Mouse (Mus musculus) megakaryocyte, embryonic 14.5 days (primary cell): ENCODE results near the gene Pex7. TPM values are rescaled to one million over a fixed set of nuclear protein-coding genes. Genes with fewer than 3 reads are reported as not detected.

Source experiments
- H3K27me3 ChIP-seq: replicated peaks from 2 replicates; pipeline ENCODE3; 2012; ENCODE audit warnings: inconsistent platforms
- H3K36me3 ChIP-seq: replicated peaks from 2 replicates; pipeline ENCODE3; 2012; ENCODE audit warnings: low read length, inconsistent platforms, mixed read lengths
- H3K4me1 ChIP-seq: 2 replicates; pipeline ENCODE4 v1.6.1; 2012; ENCODE audit warnings: inconsistent platforms
- H3K4me3 ChIP-seq: replicated peaks from 2 replicates; pipeline ENCODE3; 2012; ENCODE audit warnings: moderate library complexity, mild to moderate bottlenecking, inconsistent platforms
- H3K9me3 ChIP-seq: 2 replicates; pipeline ENCODE4 v1.6.1; 2012; ENCODE audit warnings: inconsistent platforms
- FLI1 ChIP-seq: IDR thresholded peaks from 2 replicates; pipeline ENCODE4 v1.6.1; 2012; ENCODE audit warnings: low read length, inconsistent platforms, mixed read lengths
- GATA1 ChIP-seq: IDR thresholded peaks from 3 replicates; pipeline ENCODE4 v1.6.1; 2012; ENCODE audit warnings: mixed read lengths, low read length, inconsistent platforms, borderline replicate concordance
- polyA plus RNA-seq: library from polyadenylated mRNA; stranded (reverse); fragments of >175 nt; gene quantifications from 2 replicates; pipeline ENCODE4 v1.2.3, GENCODE M21; 2012; ENCODE audit warnings: low replicate concordance; ENCODE audit not compliant: insufficient read depth

Gene Pex7
- polyA plus RNA-seq, 1 experiment = 8.1 TPM

GRCm38 (mm10) chr10:19910516-19910915 is 3.0 kb upstream of the Pex7 start:
- H3K27me3 ChIP-seq = no peaks in the 10 kb centered on the region
- H3K36me3 ChIP-seq = peaks cover 6% of the 10 kb centered on the region
- H3K9me3 ChIP-seq = no peaks in the 10 kb centered on the region
- H3K4me3 ChIP-seq = no peak overlapping the region
- TF ChIP-seq FLI1 = no peak
- TF ChIP-seq GATA1 = no peak
- peaks cover 39% of the 10 kb centered on the region for H3K4me1 ChIP-seq

GRCm38 (mm10) chr10:19908076-19908475 is 587 bp upstream of the Pex7 start:
- Histone ChIP-seq H3K4me1 (peaks cover 47% of the 10 kb centered on the region), H3K36me3 (peaks cover 29% of the 10 kb centered on the region), H3K27me3 (no peaks in the 10 kb centered on the region), H3K9me3 (no peaks in the 10 kb centered on the region), H3K4me3 (peak overlapping the region; percentile 46)
- TF ChIP-seq GATA1 (no peak), FLI1 (no peak)

GRCm38 (mm10) chr10:19904077-19904820 is 3.2 kb downstream of the Pex7 start:
- no peaks in the 10 kb centered on the region for H3K9me3 ChIP-seq
- peaks cover 55% of the 10 kb centered on the region for H3K4me1 ChIP-seq
- H3K36me3 ChIP-seq = peaks cover 60% of the 10 kb centered on the region
- no peak overlapping the region for H3K4me3 ChIP-seq
- no peaks in the 10 kb centered on the region for H3K27me3 ChIP-seq
- TF ChIP-seq GATA1 (no peak), FLI1 (no peak)

GRCm38 (mm10) chr10:19901992-19902391 is 5.5 kb downstream of the Pex7 start:
- H3K4me3 ChIP-seq = no peak overlapping the region
- TF ChIP-seq GATA1 (no peak), FLI1 (no peak)
- peaks cover 47% of the 10 kb centered on the region for H3K4me1 ChIP-seq
- peaks cover 82% of the 10 kb centered on the region for H3K36me3 ChIP-seq
- H3K9me3 ChIP-seq = no peaks in the 10 kb centered on the region
- H3K27me3 ChIP-seq = no peaks in the 10 kb centered on the region

- Histone ChIP-seq H3K4me1 (peaks cover 35% of the 10 kb centered on the region), H3K9me3 (no peaks in the 10 kb centered on the region), H3K27me3 (no peaks in the 10 kb centered on the region), H3K36me3 (peaks cover 91% of the 10 kb centered on the region), H3K4me3 (no peak overlapping the region)
- TF ChIP-seq GATA1 (no peak), FLI1 (no peak)
These were observed 7.3 kb downstream of the Pex7 start for GRCm38 (mm10) chr10:19900191-19900590.

- no peak overlapping the region for H3K4me3 ChIP-seq
- no peaks in the 10 kb centered on the region for H3K27me3 ChIP-seq
- no peaks in the 10 kb centered on the region for H3K9me3 ChIP-seq
- H3K4me1 ChIP-seq = peaks cover 34% of the 10 kb centered on the region
- TF ChIP-seq FLI1 (no peak), GATA1 (no peak)
- H3K36me3 ChIP-seq = peaks cover 77% of the 10 kb centered on the region
These were observed 13.5 kb downstream of the Pex7 start for GRCm38 (mm10) chr10:19893976-19894375.

GRCm38 (mm10) chr10:19893146-19893545 is 14.3 kb downstream of the Pex7 start:
- H3K27me3 ChIP-seq = no peaks in the 10 kb centered on the region
- no peaks in the 10 kb centered on the region for H3K9me3 ChIP-seq
- H3K4me1 ChIP-seq = peaks cover 39% of the 10 kb centered on the region
- no peak overlapping the region for H3K4me3 ChIP-seq
- peaks cover 77% of the 10 kb centered on the region for H3K36me3 ChIP-seq
- no peak for TF ChIP-seq FLI1
- TF ChIP-seq GATA1 = no peak

GRCm38 (mm10) chr10:19891686-19892085 is 15.8 kb downstream of the Pex7 start:
- TF ChIP-seq GATA1 = no peak
- TF ChIP-seq FLI1 = no peak
- no peak overlapping the region for H3K4me3 ChIP-seq
- H3K36me3 ChIP-seq = peaks cover 70% of the 10 kb centered on the region
- H3K4me1 ChIP-seq = peaks cover 44% of the 10 kb centered on the region
- no peaks in the 10 kb centered on the region for H3K27me3 ChIP-seq
- no peaks in the 10 kb centered on the region for H3K9me3 ChIP-seq

GRCm38 (mm10) chr10:19889908-19890307 is 17.6 kb downstream of the Pex7 start:
- Histone ChIP-seq H3K4me3 (no peak overlapping the region), H3K27me3 (no peaks in the 10 kb centered on the region), H3K4me1 (peaks cover 61% of the 10 kb centered on the region), H3K36me3 (peaks cover 66% of the 10 kb centered on the region), H3K9me3 (no peaks in the 10 kb centered on the region)
- TF ChIP-seq FLI1 (no peak), GATA1 (no peak)

- no peak for TF ChIP-seq GATA1
- TF ChIP-seq FLI1 = no peak
These were observed 21.2 kb downstream of the Pex7 start for GRCm38 (mm10) chr10:19886249-19886648.

More at GRCm38 (mm10) chr10:19886249-19886648, 21.2 kb downstream of the Pex7 start:
- Histone ChIP-seq H3K36me3 (peaks cover 76% of the 10 kb centered on the region), H3K4me1 (peaks cover 81% of the 10 kb centered on the region), H3K27me3 (no peaks in the 10 kb centered on the region), H3K4me3 (no peak overlapping the region), H3K9me3 (no peaks in the 10 kb centered on the region)
